Mouse (Mus musculus): ENCODE measurements at regions not wholly inside any gene's neighbourhood (a gene's known extent, or its start where the extent isn't known, plus 50 kb on each side); places are given as distances from the start of the nearest gene placed in this dataset.

- Histone ChIP-seq H3K9me3 (no peaks in the 10 kb centered on the region), H3K4me1 (replicated peaks) (no peaks in the 10 kb centered on the region), H3K27me3 (ENCODE audit: insufficient read depth, poor library complexity, severe bottlenecking) (no peaks in the 10 kb centered on the region), H3K36me3 (no peaks in the 10 kb centered on the region), H3K4me3 (no peak overlapping the region), H3K27ac (no peak overlapping the region)
- 88% methylated on average over 4 of the region's 4 CpGs for WGBS
- DNase-seq (ENCODE audit: low spot score), result no peak
Observed at GRCm38 (mm10) chr19:21214253-21214652, 57.8 kb upstream of the Zfand5 start.

GRCm38 (mm10) chr19:21193461-21193860 lies 78.6 kb upstream of the Zfand5 start:
- Histone ChIP-seq H3K27me3 (ENCODE audit: insufficient read depth, poor library complexity, severe bottlenecking) (no peaks in the 10 kb centered on the region), H3K4me1 (replicated peaks) (no peaks in the 10 kb centered on the region), H3K9me3 (no peaks in the 10 kb centered on the region), H3K4me3 (no peak overlapping the region), H3K36me3 (no peaks in the 10 kb centered on the region), H3K27ac (no peak overlapping the region)
- no peak for DNase-seq (ENCODE audit: low spot score)
- WGBS, result 80% methylated on average over 10 of the region's 10 CpGs

- 84% methylated on average over 6 of the region's 6 CpGs for WGBS
- Histone ChIP-seq H3K27me3 (ENCODE audit: insufficient read depth, poor library complexity, severe bottlenecking) (no peaks in the 10 kb centered on the region), H3K4me1 (replicated peaks) (no peaks in the 10 kb centered on the region), H3K9me3 (no peaks in the 10 kb centered on the region), H3K36me3 (no peaks in the 10 kb centered on the region), H3K27ac (no peak overlapping the region), H3K4me3 (no peak overlapping the region)
- DNase-seq (ENCODE audit: low spot score), result no peak
Observed at GRCm38 (mm10) chr19:21192576-21192975, 79.5 kb upstream of the Zfand5 start.

DNA sequence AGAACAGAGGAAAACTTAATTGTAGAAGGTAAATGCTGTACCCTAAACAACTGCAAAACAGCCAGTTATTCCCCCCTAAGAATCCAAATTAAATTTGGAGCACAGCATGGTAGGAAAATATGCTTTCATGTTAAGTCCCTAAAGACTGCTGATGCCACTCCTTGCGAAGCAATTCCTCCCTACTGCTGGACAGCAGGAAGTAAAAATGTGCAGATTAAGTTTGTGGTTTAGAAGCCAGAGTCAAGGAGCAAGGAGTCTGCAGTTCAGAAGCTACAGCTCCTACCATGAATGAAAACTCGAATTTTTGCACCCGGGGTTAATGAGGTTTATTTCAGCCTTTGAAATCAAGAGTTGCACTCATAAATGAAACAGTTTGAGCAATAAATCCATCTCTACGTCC lies 82.9 kb upstream of the Zfand5 start:
- Histone ChIP-seq H3K27ac (no peak overlapping the region), H3K9me3 (no peaks in the 10 kb centered on the region), H3K4me3 (no peak overlapping the region), H3K36me3 (no peaks in the 10 kb centered on the region), H3K4me1 (replicated peaks) (no peaks in the 10 kb centered on the region), H3K27me3 (ENCODE audit: insufficient read depth, poor library complexity, severe bottlenecking) (no peaks in the 10 kb centered on the region)
- no peak for DNase-seq (ENCODE audit: low spot score)
- WGBS, result 82% methylated on average over 4 of the region's 4 CpGs

DNA sequence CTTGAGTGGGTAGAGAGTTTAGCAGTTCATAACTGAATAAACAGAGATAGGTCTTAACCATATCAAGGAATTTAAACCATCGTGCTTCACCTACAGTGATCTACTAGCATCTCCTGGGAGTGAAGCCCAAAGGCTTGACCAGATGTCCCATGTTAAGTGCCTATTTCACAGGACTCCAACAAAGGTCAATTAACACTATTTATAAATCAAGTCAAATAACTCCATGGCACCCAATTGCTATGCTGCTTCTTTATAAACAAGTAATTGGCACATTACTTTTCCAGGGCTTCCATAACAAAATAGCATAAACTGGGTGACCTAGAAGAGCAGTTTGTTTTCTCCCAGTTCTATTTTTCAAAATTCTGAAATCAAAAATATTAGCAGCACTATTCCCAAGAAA lies 85.4 kb upstream of the Zfand5 start:
- Histone ChIP-seq H3K27me3 (ENCODE audit: insufficient read depth, poor library complexity, severe bottlenecking) (no peaks in the 10 kb centered on the region), H3K4me1 (replicated peaks) (0 out of 2 replicates have a peak, but pooled peaks cover 4% of the 10 kb centered on the region), H3K36me3 (no peaks in the 10 kb centered on the region), H3K27ac (no peak overlapping the region), H3K4me3 (no peak overlapping the region), H3K9me3 (no peaks in the 10 kb centered on the region)
- DNase-seq (ENCODE audit: low spot score), result no peak
- 89% methylated on average over 1 of the region's 1 CpGs for WGBS

- WGBS, result 80% methylated on average over 1 of the region's 1 CpGs
- Histone ChIP-seq H3K9me3 (no peaks in the 10 kb centered on the region), H3K4me3 (no peak overlapping the region), H3K36me3 (no peaks in the 10 kb centered on the region), H3K27ac (no peak overlapping the region), H3K4me1 (replicated peaks) (0 out of 2 replicates have a peak, but pooled peaks cover 4% of the 10 kb centered on the region), H3K27me3 (ENCODE audit: insufficient read depth, poor library complexity, severe bottlenecking) (no peaks in the 10 kb centered on the region)
- no peak for DNase-seq (ENCODE audit: low spot score)
Observed at GRCm38 (mm10) chr19:21186016-21186415, 86.1 kb upstream of the Zfand5 start.

GRCm38 (mm10) chr19:21183028-21183427 lies 89.0 kb upstream of the Zfand5 start:
- H3K27me3 ChIP-seq (ENCODE audit: insufficient read depth, poor library complexity, severe bottlenecking), result no peaks in the 10 kb centered on the region
- no peak overlapping the region for H3K4me3 ChIP-seq
- no peaks in the 10 kb centered on the region for H3K36me3 ChIP-seq
- DNase-seq (ENCODE audit: low spot score), result no peak
- no peak overlapping the region for H3K27ac ChIP-seq
- H3K4me1 ChIP-seq (replicated peaks), result 0 out of 2 replicates have a peak, but pooled peaks cover 4% of the 10 kb centered on the region
- 78% methylated on average over 4 of the region's 4 CpGs for WGBS
- no peaks in the 10 kb centered on the region for H3K9me3 ChIP-seq

DNA sequence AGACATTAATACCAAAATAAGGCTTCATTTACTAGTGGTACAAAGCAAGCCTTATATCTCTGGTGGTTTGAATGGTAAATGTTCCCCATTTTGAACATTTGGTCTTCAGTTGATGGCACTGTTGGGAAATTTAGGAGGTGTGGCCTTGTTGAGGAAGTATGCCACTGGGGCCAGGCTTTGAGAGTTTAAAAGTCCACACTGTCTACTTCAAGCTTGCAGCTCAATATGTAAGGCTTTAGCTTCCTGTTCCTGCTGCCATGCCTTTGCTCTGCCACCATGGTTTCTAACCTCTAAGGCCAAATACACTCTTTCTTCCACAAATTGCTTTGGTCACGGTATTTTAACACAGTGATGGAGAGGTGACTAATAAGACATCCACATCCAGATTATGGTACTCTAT lies 92.2 kb upstream of the Zfand5 start:
- WGBS, result 81% methylated on average over 1 of the region's 1 CpGs

DNA sequence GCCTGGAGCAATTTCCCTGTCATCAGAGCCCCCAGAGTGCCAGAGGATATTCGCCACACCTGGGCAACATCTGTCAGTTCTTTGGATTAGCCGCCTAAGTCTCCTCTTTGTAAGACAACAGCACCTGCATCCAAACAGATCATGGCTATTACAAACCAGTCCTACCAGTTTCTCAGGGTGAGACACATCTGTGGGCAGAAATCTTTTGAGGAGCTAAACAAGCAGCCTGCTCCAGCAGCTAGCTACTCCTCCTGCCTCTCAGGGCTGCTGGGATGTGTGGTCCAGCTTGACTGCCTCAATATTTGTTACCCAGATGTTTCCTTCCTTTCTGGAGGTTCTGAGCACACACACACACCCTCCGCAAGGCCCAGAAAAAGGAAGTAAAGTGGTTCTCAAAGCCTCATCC lies 96.6 kb upstream of the Zfand5 start:
- H3K36me3 ChIP-seq, result no peaks in the 10 kb centered on the region
- H3K27ac ChIP-seq, result peak overlapping the region; percentile 54
- no peaks in the 10 kb centered on the region for H3K9me3 ChIP-seq
- 62% methylated on average over 3 of the region's 3 CpGs for WGBS
- DNase-seq (ENCODE audit: low spot score), result no peak
- peaks cover 19% of the 10 kb centered on the region for H3K4me1 ChIP-seq (replicated peaks)
- no peak overlapping the region for H3K4me3 ChIP-seq
- H3K27me3 ChIP-seq (ENCODE audit: insufficient read depth, poor library complexity, severe bottlenecking), result no peaks in the 10 kb centered on the region

More for the DNA sequence above, 92.2 kb upstream of the Zfand5 start:
- H3K9me3 ChIP-seq, result no peaks in the 10 kb centered on the region
- H3K36me3 ChIP-seq, result no peaks in the 10 kb centered on the region
- peaks cover 12% of the 10 kb centered on the region for H3K4me1 ChIP-seq (replicated peaks)
- no peaks in the 10 kb centered on the region for H3K27me3 ChIP-seq (ENCODE audit: insufficient read depth, poor library complexity, severe bottlenecking)
- no peak overlapping the region for H3K27ac ChIP-seq
- H3K4me3 ChIP-seq, result no peak overlapping the region
- no peak for DNase-seq (ENCODE audit: low spot score)

GRCm38 (mm10) chr19:21174636-21175035 lies 97.4 kb upstream of the Zfand5 start:
- Histone ChIP-seq H3K27ac (peak overlapping the region; percentile 54), H3K27me3 (ENCODE audit: insufficient read depth, poor library complexity, severe bottlenecking) (no peaks in the 10 kb centered on the region), H3K4me3 (no peak overlapping the region), H3K36me3 (no peaks in the 10 kb centered on the region), H3K4me1 (replicated peaks) (peaks cover 19% of the 10 kb centered on the region), H3K9me3 (no peaks in the 10 kb centered on the region)
- DNase-seq (ENCODE audit: low spot score), result peak; percentile 17
- WGBS, result 30% methylated on average over 5 of the region's 5 CpGs

DNA sequence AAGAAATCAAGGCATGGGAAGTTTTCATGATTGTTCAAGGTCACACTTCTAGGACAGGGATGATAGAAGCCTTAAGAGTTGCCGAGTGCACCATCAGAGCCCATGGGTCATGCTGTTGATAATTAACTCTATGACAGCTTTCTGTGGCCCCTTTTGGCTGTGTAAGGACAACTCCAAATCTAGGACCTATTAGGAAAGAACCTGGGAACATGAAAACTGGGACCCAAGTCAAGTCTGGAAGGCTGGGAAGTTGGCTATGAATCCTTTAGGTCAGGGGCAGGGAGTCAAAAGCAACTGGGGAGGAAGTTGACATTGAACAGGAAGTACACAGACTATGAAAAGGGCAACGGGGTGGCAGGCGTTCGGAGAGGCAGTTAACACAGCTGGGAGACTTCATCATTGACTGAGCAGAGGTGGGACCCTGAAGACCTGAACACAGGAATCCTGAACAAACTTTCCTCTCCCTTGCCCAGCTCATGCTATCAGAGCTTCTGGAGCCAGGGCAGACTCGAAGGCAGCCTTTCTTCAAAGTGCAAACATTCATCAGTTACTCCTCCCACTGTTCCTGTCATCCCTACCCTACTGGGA lies 98.1 kb upstream of the Zfand5 start:
- H3K27me3 ChIP-seq (ENCODE audit: insufficient read depth, poor library complexity, severe bottlenecking), result no peaks in the 10 kb centered on the region
- H3K36me3 ChIP-seq, result no peaks in the 10 kb centered on the region
- no peaks in the 10 kb centered on the region for H3K9me3 ChIP-seq
- peak overlapping the region; percentile 54; the same call in 1 of the 2 replicates for H3K27ac ChIP-seq
- WGBS, result 75% methylated on average over 5 of the region's 5 CpGs
- no peak for DNase-seq (ENCODE audit: low spot score)
- peaks cover 19% of the 10 kb centered on the region for H3K4me1 ChIP-seq (replicated peaks)
- H3K4me3 ChIP-seq, result no peak overlapping the region

- Histone ChIP-seq H3K27ac (no peak overlapping the region), H3K4me1 (replicated peaks) (peaks cover 41% of the 10 kb centered on the region), H3K9me3 (no peaks in the 10 kb centered on the region), H3K4me3 (no peak overlapping the region), H3K36me3 (no peaks in the 10 kb centered on the region), H3K27me3 (ENCODE audit: insufficient read depth, poor library complexity, severe bottlenecking) (no peaks in the 10 kb centered on the region)
- 73% methylated on average over 2 of the region's 2 CpGs for WGBS
- no peak for DNase-seq (ENCODE audit: low spot score)
Observed at GRCm38 (mm10) chr19:21171191-21171590, 100.9 kb upstream of the Zfand5 start.

DNA sequence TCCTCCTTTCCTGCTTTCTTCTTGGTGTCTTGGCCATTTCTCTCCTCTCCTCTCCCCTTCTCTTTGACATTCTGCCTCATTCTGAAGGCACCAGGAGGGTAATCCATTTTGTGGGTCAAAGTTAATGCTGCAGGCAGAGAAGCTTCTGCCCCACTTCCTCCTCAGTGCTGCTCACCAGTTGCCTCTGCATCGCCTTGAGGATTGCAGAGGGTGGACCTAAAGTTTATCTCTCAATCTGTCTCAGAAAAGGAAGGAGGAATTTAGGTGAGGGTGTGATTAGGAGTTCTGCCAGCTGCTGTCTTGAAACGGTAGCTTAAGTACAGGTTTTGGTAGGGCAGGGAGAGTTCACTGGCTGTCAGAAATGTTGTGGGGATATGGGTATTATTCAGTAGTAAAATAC lies 101.3 kb upstream of the Zfand5 start:
- Histone ChIP-seq H3K9me3 (no peaks in the 10 kb centered on the region), H3K27me3 (ENCODE audit: insufficient read depth, poor library complexity, severe bottlenecking) (no peaks in the 10 kb centered on the region), H3K4me1 (replicated peaks) (peaks cover 45% of the 10 kb centered on the region), H3K27ac (no peak overlapping the region), H3K4me3 (no peak overlapping the region), H3K36me3 (no peaks in the 10 kb centered on the region)
- WGBS, result 69% methylated on average over 2 of the region's 2 CpGs
- DNase-seq (ENCODE audit: low spot score), result no peak

- no peak for DNase-seq (ENCODE audit: low spot score)
- 29% methylated on average over 4 of the region's 4 CpGs for WGBS
- Histone ChIP-seq H3K4me3 (no peak overlapping the region), H3K27ac (peak overlapping the region; percentile 84), H3K9me3 (no peaks in the 10 kb centered on the region), H3K4me1 (replicated peaks) (peaks cover 39% of the 10 kb centered on the region), H3K36me3 (no peaks in the 10 kb centered on the region), H3K27me3 (ENCODE audit: insufficient read depth, poor library complexity, severe bottlenecking) (no peaks in the 10 kb centered on the region)
Observed at GRCm38 (mm10) chr19:21166939-21167338, 105.1 kb upstream of the Zfand5 start.

All from hindbrain, embryonic 10.5 days (tissue).